ENCODE assay signal across 17 mouse cellular contexts in genomic region chr4:104666831-104667551, GRCm38 (mm10).
DNase-seq lines count a peak whose midpoint lies in the region; ATAC-seq lines count a peak whose summit lies in the region.
"Had no signal": no experiment of that assay in that cellular context is flagged by ENCODE, and none has a peak within 500 bp of the region (broad histone marks: within the 10 kb centered on the region; RNA-seq: fewer than 3 reads in every experiment).

No protein-coding gene starts in this region.

- H3K36me3 ChIP-seq in neural tube, embryonic 12.5 days: no peaks in the 10 kb centered on the region
- no peaks in the 10 kb centered on the region for H3K36me3 ChIP-seq in midbrain, embryonic 13.5 days
- H3K36me3 ChIP-seq in intestine, embryonic 16.5 days (ENCODE audit: control insufficient read depth, insufficient read depth, low read length): no peaks in the 10 kb centered on the region
- H3K36me3 ChIP-seq: heart, embryonic 15.5 days; limb, embryonic 13.5 days had no signal

- H3K27ac ChIP-seq in neural tube, embryonic 12.5 days: no peak overlapping the region
- no peak overlapping the region for H3K27ac ChIP-seq in midbrain, embryonic 13.5 days
- H3K27ac ChIP-seq in intestine, embryonic 16.5 days (ENCODE audit: low read length): no peak overlapping the region
- H3K27ac ChIP-seq: heart, embryonic 15.5 days; limb, embryonic 13.5 days had no signal

- H3K4me3 ChIP-seq in neural tube, embryonic 12.5 days: no peak overlapping the region
- H3K4me3 ChIP-seq in midbrain, embryonic 13.5 days (replicated peaks): no peak overlapping the region
- no peak overlapping the region for H3K4me3 ChIP-seq in intestine, embryonic 16.5 days (ENCODE audit: low read length)
- H3K4me3 ChIP-seq: heart, embryonic 15.5 days; limb, embryonic 13.5 days; myocyte had no signal

- H3K9ac ChIP-seq in neural tube, embryonic 12.5 days: no peak overlapping the region
- no peak overlapping the region for H3K9ac ChIP-seq in midbrain, embryonic 13.5 days (replicated peaks)
- no peak overlapping the region for H3K9ac ChIP-seq in intestine, embryonic 16.5 days (ENCODE audit: low read depth, low read length)
- H3K9ac ChIP-seq: heart, embryonic 15.5 days; limb, embryonic 13.5 days; liver, postnatal 0 days had no signal

- H3K9me3 ChIP-seq in neural tube, embryonic 12.5 days: no peaks in the 10 kb centered on the region
- H3K9me3 ChIP-seq in midbrain, embryonic 13.5 days: no peaks in the 10 kb centered on the region
- no peaks in the 10 kb centered on the region for H3K9me3 ChIP-seq in intestine, embryonic 16.5 days (ENCODE audit: control insufficient read depth, low read length)
- H3K9me3 ChIP-seq: heart, embryonic 15.5 days; limb, embryonic 13.5 days had no signal

- peak; percentile 37; the same call in 1 of the 2 replicates for ATAC-seq in neural tube, embryonic 12.5 days (ENCODE audit: low FRiP score, low read depth)
- ATAC-seq in midbrain, embryonic 13.5 days: peak; percentile 62
- no peak for ATAC-seq in intestine, embryonic 16.5 days
- ATAC-seq: liver, postnatal 0 days; Patski had no signal

- no peaks in the 10 kb centered on the region for H3K27me3 ChIP-seq in neural tube, embryonic 12.5 days (replicated peaks)
- H3K27me3 ChIP-seq in midbrain, embryonic 13.5 days: no peaks in the 10 kb centered on the region
- H3K27me3 ChIP-seq in intestine, embryonic 16.5 days (replicated peaks; ENCODE audit: control insufficient read depth, insufficient read depth, low read length): no peaks in the 10 kb centered on the region
- H3K27me3 ChIP-seq: heart, embryonic 15.5 days; limb, embryonic 13.5 days had no signal

- 39% methylated on average over 10 of the region's 10 CpGs for WGBS in neural tube, embryonic 12.5 days
- WGBS in midbrain, embryonic 13.5 days: 78% methylated on average over 10 of the region's 10 CpGs
- WGBS in intestine, embryonic 16.5 days: 78% methylated on average over 10 of the region's 10 CpGs

- no peaks in the 10 kb centered on the region for H3K4me1 ChIP-seq in neural tube, embryonic 12.5 days
- H3K4me1 ChIP-seq in midbrain, embryonic 13.5 days (replicated peaks): 0 out of 2 replicates have a peak, but pooled peaks cover 3% of the 10 kb centered on the region
- H3K4me1 ChIP-seq in intestine, embryonic 16.5 days (ENCODE audit: control insufficient read depth, insufficient read depth, low read length): no peaks in the 10 kb centered on the region
- H3K4me1 ChIP-seq: heart, embryonic 15.5 days; limb, embryonic 13.5 days had no signal

- no peak overlapping the region for H3K4me2 ChIP-seq in neural tube, embryonic 12.5 days (replicated peaks)
- no peak overlapping the region for H3K4me2 ChIP-seq in midbrain, embryonic 13.5 days (replicated peaks)
- H3K4me2 ChIP-seq in intestine, embryonic 16.5 days (ENCODE audit: low read depth, low read length): no peak overlapping the region
- H3K4me2 ChIP-seq: heart, embryonic 15.5 days; limb, embryonic 13.5 days had no signal

- DNase-seq in embryo, embryonic 10.5 days (ENCODE audit: low spot score): peak; percentile 25
- DNase-seq in embryo, embryonic 10 days (ENCODE audit: low spot score): no peak
- DNase-seq in neural tube, embryonic 10.5 days (ENCODE audit: extremely low spot score, low spot score): no peak
- DNase-seq in urinary bladder, adult 2 months (ENCODE audit: low spot score): no peak
- no peak for DNase-seq in cerebellum, adult 11-12 months
- DNase-seq: cerebellum, adult 2 months; layer of hippocampus, adult 9-11 months; liver, postnatal 0 days; lung, postnatal 4 days; thymus, postnatal 4 days had no signal
